Mouse (Mus musculus) adipose tissue, adult 10 weeks (tissue): ENCODE results near the gene Ninj1. TPM values are rescaled to one million over a fixed set of nuclear protein-coding genes. Genes with fewer than 3 reads are reported as not detected.

ENCODE experiments used
- polyA plus RNA-seq: library from polyadenylated mRNA; stranded (reverse); fragments of 350-450 nt; fragmentation: Illumina TruSeq; extraction: RNeasy Lipid Tissue Mini Kit (QIAGEN cat#74804); gene quantifications from one replicate; pipeline ENCODE4 v1.2.3, GENCODE M21; 2014; ENCODE audit warnings: low read depth, low replicate concordance

The Ninj1 gene
- polyA plus RNA-seq: 54.3 TPM

GRCm38 (mm10) chr13:49187288-49188218 lies at the start of gene Ninj1:
Ninj1 (plus strand) TSS chr13:49187485.

DNA sequence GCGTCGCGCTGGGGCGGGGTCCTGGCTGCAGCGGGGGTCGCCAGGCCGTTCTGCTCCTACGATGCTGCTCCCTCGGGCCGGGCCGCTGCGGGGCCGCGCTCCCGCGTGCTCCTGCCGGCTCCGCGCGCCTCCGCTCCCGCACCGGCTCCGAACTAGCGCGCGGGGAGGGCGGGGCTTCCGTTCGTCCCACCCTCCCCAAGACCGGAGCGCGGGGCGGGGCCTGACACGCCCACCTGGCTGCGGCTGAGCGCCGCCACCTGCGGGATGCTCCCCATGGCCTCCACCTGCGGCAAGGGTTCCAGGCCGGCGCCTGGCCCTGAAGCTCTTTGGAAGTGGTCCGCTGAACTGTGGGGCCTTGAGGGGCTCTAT lies 39.4 kb upstream of the Ninj1 start, which contains the start of gene Wnk2:
TSS of gene Wnk2 (minus strand) at position 157 of the 369 bp plus-strand sequence.

GRCm38 (mm10) chr13:49215504-49216219 lies 28.4 kb downstream of the Ninj1 start, which contains the start of gene Card19:
Card19 (minus strand) TSS chr13:49216037.

Other genes starting within 250 kb of the Ninj1 start
- 89.8 TPM for gene Fam120a, start 219.5 kb upstream of the Ninj1 start, polyA plus RNA-seq
- gene Wnk2, start 39.5 kb upstream of the Ninj1 start, polyA plus RNA-seq: 15.7 TPM
- 50.8 TPM for gene Card19, start 28.6 kb downstream of the Ninj1 start, polyA plus RNA-seq
- gene Susd3, start 61.2 kb downstream of the Ninj1 start, polyA plus RNA-seq: 8.1 TPM
- gene Fgd3, start 132.8 kb downstream of the Ninj1 start, polyA plus RNA-seq: 3.0 TPM
- 22.7 TPM for gene Bicd2, start 154.1 kb downstream of the Ninj1 start, polyA plus RNA-seq
- 14.9 TPM for gene Ippk, start 233.8 kb downstream of the Ninj1 start, polyA plus RNA-seq